Mouse (Mus musculus) heart, adult 8-10 months (tissue): ENCODE results near the gene Tspan5. TPM values are rescaled to one million over a fixed set of nuclear protein-coding genes. Genes with fewer than 3 reads are reported as not detected.

Source experiments
- DNase-seq: peaks from one replicate; pipeline ENCODE4 v3.0.0; 2022; ENCODE audit warnings: low spot score
- total RNA-seq, 4 experiments: library from RNA; stranded (reverse); gene quantifications; 2 replicates each; pipeline ENCODE4 v1.2.4; 2022

The Tspan5 gene
- total RNA-seq, result 1 to 10 TPM; 4.2 to 6.7 (median 5.1) TPM

- peak; percentile 28 for DNase-seq
Observed at GRCm38 (mm10) chr3:138741649-138742565, at the start of gene Tspan5. Tspan5 (plus strand) TSS chr3:138742195.

GRCm38 (mm10) chr3:138692302-138692701, 49.7 kb upstream of the Tspan5 start:
- no peak for DNase-seq

- no peak for DNase-seq
Observed at GRCm38 (mm10) chr3:138703399-138703798, 38.6 kb upstream of the Tspan5 start.

- DNase-seq, result no peak
Observed at GRCm38 (mm10) chr3:138704469-138704868, 37.5 kb upstream of the Tspan5 start.

GRCm38 (mm10) chr3:138705875-138706274, 36.1 kb upstream of the Tspan5 start:
- no peak for DNase-seq

- DNase-seq, result no peak
Observed at GRCm38 (mm10) chr3:138709183-138709582, 32.8 kb upstream of the Tspan5 start.

- DNase-seq, result no peak
Observed at GRCm38 (mm10) chr3:138711971-138712370, 30.0 kb upstream of the Tspan5 start.

- DNase-seq, result no peak
Observed at GRCm38 (mm10) chr3:138712452-138713140, 29.4 kb upstream of the Tspan5 start.

- DNase-seq, result no peak
Observed at GRCm38 (mm10) chr3:138713141-138713540, 28.9 kb upstream of the Tspan5 start.

- no peak for DNase-seq
Observed at GRCm38 (mm10) chr3:138714788-138715187, 27.2 kb upstream of the Tspan5 start.

- no peak for DNase-seq
Observed at GRCm38 (mm10) chr3:138715212-138715611, 26.8 kb upstream of the Tspan5 start.

- no peak for DNase-seq
Observed at GRCm38 (mm10) chr3:138717040-138717439, 25.0 kb upstream of the Tspan5 start.

- no peak for DNase-seq
Observed at GRCm38 (mm10) chr3:138722152-138722551, 19.8 kb upstream of the Tspan5 start.

GRCm38 (mm10) chr3:138727571-138727970, 14.4 kb upstream of the Tspan5 start:
- DNase-seq, result no peak

GRCm38 (mm10) chr3:138728840-138729239, 13.2 kb upstream of the Tspan5 start:
- DNase-seq, result no peak

GRCm38 (mm10) chr3:138730812-138731211, 11.2 kb upstream of the Tspan5 start:
- DNase-seq, result no peak

- no peak for DNase-seq
Observed at GRCm38 (mm10) chr3:138735760-138736159, 6.2 kb upstream of the Tspan5 start.

GRCm38 (mm10) chr3:138739150-138739700, 2.8 kb upstream of the Tspan5 start:
- DNase-seq, result no peak

GRCm38 (mm10) chr3:138740291-138740690, 1.7 kb upstream of the Tspan5 start:
- no peak for DNase-seq

GRCm38 (mm10) chr3:138740843-138741540, 1.0 kb upstream of the Tspan5 start:
- DNase-seq, result no peak

GRCm38 (mm10) chr3:138742566-138742930, 553 bp downstream of the Tspan5 start:
- DNase-seq, result peak; percentile 14
